Mouse (Mus musculus): ENCODE data around the gene Klk10. TPM values are rescaled to one million over a fixed set of nuclear protein-coding genes. Genes with fewer than 3 reads are reported as not detected.

The Klk10 gene
- not detected in 2 replicates for polyA plus RNA-seq (2015; fragmentation: Nextera tagmentation; extraction: Ambion mirVana)

- Histone ChIP-seq H3K9ac (no peak within 1 kb of the TSS), H3K9me3 (no peaks in the 10 kb centered on the region), H3K4me3 (no peak within 1 kb of the TSS), H3K4me2 (no peak within 1 kb of the TSS), H3K27ac (replicated peaks) (no peak within 1 kb of the TSS), H3K36me3 (no peaks in the 10 kb centered on the region), H3K27me3 (peaks cover 9% of the 10 kb centered on the region), H3K4me1 (replicated peaks) (peaks cover 5% of the 10 kb centered on the region; the same call in 1 of the 2 replicates)
- WGBS = 52% methylated on average over 5 of the region's 5 CpGs
- no peak for ATAC-seq (ENCODE audit: low read depth)
Observed at GRCm38 (mm10) chr7:43780746-43781145, at the start of gene Klk10. Gene Klk10 (plus strand): TSS chr7:43781035.

DNA sequence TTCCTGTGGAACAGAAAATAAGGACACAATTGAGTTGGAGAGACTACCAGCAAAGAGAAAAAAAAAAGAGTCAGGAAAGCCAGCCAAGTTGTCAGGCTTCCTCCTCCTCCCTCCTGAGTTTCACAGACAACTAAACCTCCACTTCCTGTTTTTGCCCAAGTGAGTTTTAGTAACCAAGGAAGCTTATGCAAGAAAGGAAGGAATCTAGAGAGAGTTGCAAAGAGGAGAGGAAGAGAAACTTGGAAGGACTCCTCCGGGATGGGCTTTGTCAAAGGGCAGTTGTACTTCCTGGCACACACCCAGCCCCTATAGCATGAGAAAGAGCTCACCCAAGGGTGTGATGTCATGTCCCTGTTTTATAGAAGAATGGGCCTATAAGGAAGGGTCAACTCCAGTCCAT is 33.0 kb upstream of the Klk10 start:
- Histone ChIP-seq H3K4me2 (no peak overlapping the region), H3K4me1 (replicated peaks) (no peaks in the 10 kb centered on the region), H3K36me3 (no peaks in the 10 kb centered on the region), H3K4me3 (no peak overlapping the region), H3K9me3 (no peaks in the 10 kb centered on the region), H3K27me3 (no peaks in the 10 kb centered on the region), H3K9ac (no peak overlapping the region), H3K27ac (replicated peaks) (no peak overlapping the region)
- WGBS = 65% methylated on average over 1 of the region's 1 CpGs
- ATAC-seq (ENCODE audit: low read depth) = no peak

- Histone ChIP-seq H3K4me3 (no peak overlapping the region), H3K4me1 (replicated peaks) (no peaks in the 10 kb centered on the region), H3K27ac (replicated peaks) (no peak overlapping the region), H3K27me3 (no peaks in the 10 kb centered on the region; the same call in 1 of the 2 replicates), H3K9me3 (no peaks in the 10 kb centered on the region), H3K9ac (no peak overlapping the region), H3K36me3 (no peaks in the 10 kb centered on the region), H3K4me2 (no peak overlapping the region)
- 64% methylated on average over 2 of the region's 2 CpGs for WGBS
- no peak for ATAC-seq (ENCODE audit: low read depth)
Observed at GRCm38 (mm10) chr7:43752806-43753205, 28.0 kb upstream of the Klk10 start.

GRCm38 (mm10) chr7:43766484-43766883 is 14.4 kb upstream of the Klk10 start:
- 63% methylated on average over 8 of the region's 8 CpGs for WGBS

DNA sequence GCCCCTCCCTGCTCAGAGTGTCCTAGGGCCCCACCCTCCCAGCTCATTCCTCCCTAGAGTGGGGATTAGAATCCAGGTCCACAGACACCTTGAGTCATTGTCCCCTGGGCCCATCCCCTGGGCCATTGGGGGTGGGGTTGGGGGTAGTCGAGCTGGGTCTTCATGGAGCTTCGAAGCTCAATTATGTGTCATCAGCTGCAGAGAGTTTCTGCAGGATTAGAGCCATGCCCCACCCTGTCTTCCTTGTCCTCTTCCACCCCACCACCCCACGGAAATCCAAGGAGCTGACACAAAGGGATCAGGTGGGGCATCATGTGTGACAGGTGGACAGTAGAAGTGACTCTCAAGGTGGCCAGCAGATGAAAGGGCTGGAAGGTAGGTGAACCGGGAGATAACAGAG is 12.2 kb upstream of the Klk10 start, which contains the start of gene Klk12:
Gene Klk12 (plus strand): TSS at position 301 of the 400 bp plus-strand sequence.
- Histone ChIP-seq H3K4me3 (no peak within 1 kb of the TSS), H3K4me2 (no peak within 1 kb of the TSS), H3K9ac (no peak within 1 kb of the TSS), H3K27ac (replicated peaks) (no peak within 1 kb of the TSS), H3K36me3 (no peaks in the 10 kb centered on the region), H3K4me1 (replicated peaks) (no peaks in the 10 kb centered on the region), H3K27me3 (no peaks in the 10 kb centered on the region), H3K9me3 (no peaks in the 10 kb centered on the region)
- ATAC-seq (ENCODE audit: low read depth) = no peak
- 83% methylated on average over 4 of the region's 4 CpGs for WGBS

More at GRCm38 (mm10) chr7:43766484-43766883, 14.4 kb upstream of the Klk10 start:
- Histone ChIP-seq H3K27ac (replicated peaks) (no peak overlapping the region), H3K4me3 (no peak overlapping the region), H3K36me3 (no peaks in the 10 kb centered on the region), H3K4me1 (replicated peaks) (no peaks in the 10 kb centered on the region), H3K9me3 (no peaks in the 10 kb centered on the region), H3K27me3 (no peaks in the 10 kb centered on the region), H3K9ac (no peak overlapping the region), H3K4me2 (no peak overlapping the region)
- no peak for ATAC-seq (ENCODE audit: low read depth)

DNA sequence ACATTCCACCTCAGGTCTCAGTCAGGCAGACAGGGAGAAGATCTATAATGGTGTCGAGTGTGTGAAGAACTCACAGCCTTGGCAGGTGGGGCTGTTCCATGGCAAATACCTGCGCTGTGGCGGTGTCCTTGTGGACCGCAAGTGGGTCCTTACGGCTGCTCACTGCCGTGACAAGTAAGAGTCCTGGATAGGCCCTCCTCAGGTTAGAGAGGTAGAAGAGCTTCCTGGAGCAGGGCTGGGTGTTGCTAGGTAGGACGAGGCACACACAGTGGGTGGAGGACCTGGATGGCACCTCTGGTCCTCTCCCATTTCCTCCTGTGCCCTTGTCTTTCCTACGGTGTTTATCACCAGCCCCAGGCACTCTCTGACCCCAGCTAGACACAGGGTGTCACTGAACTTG is 11.2 kb upstream of the Klk10 start:
- Histone ChIP-seq H3K27me3 (no peaks in the 10 kb centered on the region), H3K27ac (replicated peaks) (no peak overlapping the region), H3K4me3 (no peak overlapping the region), H3K9me3 (no peaks in the 10 kb centered on the region), H3K9ac (no peak overlapping the region), H3K36me3 (no peaks in the 10 kb centered on the region), H3K4me2 (no peak overlapping the region), H3K4me1 (replicated peaks) (no peaks in the 10 kb centered on the region)
- WGBS = 93% methylated on average over 8 of the region's 8 CpGs
- no peak for ATAC-seq (ENCODE audit: low read depth)

GRCm38 (mm10) chr7:43770701-43771100 is 10.1 kb upstream of the Klk10 start:
- no peaks in the 10 kb centered on the region for H3K36me3 ChIP-seq
- H3K4me3 ChIP-seq = no peak overlapping the region
- H3K9ac ChIP-seq = no peak overlapping the region
- H3K27me3 ChIP-seq = no peaks in the 10 kb centered on the region
- no peak for ATAC-seq (ENCODE audit: low read depth)
- H3K27ac ChIP-seq (replicated peaks) = no peak overlapping the region
- no peak overlapping the region for H3K4me2 ChIP-seq
- 93% methylated on average over 10 of the region's 10 CpGs for WGBS
- no peaks in the 10 kb centered on the region for H3K4me1 ChIP-seq (replicated peaks)
- H3K9me3 ChIP-seq = no peaks in the 10 kb centered on the region

GRCm38 (mm10) chr7:43771916-43772315 is 8.9 kb upstream of the Klk10 start:
- H3K4me1 ChIP-seq (replicated peaks) = no peaks in the 10 kb centered on the region
- no peak overlapping the region for H3K27ac ChIP-seq (replicated peaks)
- WGBS = 94% methylated on average over 6 of the region's 6 CpGs
- no peak overlapping the region for H3K4me3 ChIP-seq
- no peaks in the 10 kb centered on the region for H3K36me3 ChIP-seq
- no peak overlapping the region for H3K4me2 ChIP-seq
- ATAC-seq (ENCODE audit: low read depth) = no peak
- no peaks in the 10 kb centered on the region for H3K9me3 ChIP-seq
- no peaks in the 10 kb centered on the region for H3K27me3 ChIP-seq
- no peak overlapping the region for H3K9ac ChIP-seq

DNA sequence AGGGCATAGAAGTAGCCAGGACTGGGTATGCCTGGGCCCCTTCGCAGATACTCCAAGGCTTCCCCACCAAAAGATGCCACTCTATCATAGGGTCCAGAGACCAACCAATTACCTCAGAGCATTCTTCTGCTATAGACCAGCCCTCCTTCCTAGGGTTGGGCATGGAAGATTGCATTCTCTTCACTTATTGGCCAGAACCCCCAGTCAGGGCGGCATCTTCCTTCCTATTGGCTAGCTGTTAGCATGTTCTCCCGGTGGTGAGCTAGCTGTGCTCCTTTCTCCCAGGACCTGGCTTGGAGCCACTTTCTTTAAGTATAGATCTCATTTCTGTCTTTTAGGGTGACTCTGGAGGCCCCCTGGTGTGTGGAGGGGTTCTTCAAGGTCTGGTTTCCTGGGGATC is 7.9 kb upstream of the Klk10 start:
- Histone ChIP-seq H3K9me3 (no peaks in the 10 kb centered on the region), H3K4me2 (no peak overlapping the region), H3K36me3 (no peaks in the 10 kb centered on the region), H3K4me1 (replicated peaks) (no peaks in the 10 kb centered on the region), H3K27ac (replicated peaks) (no peak overlapping the region), H3K4me3 (no peak overlapping the region), H3K27me3 (no peaks in the 10 kb centered on the region), H3K9ac (no peak overlapping the region)
- 77% methylated on average over 3 of the region's 3 CpGs for WGBS
- ATAC-seq (ENCODE audit: low read depth) = no peak

DNA sequence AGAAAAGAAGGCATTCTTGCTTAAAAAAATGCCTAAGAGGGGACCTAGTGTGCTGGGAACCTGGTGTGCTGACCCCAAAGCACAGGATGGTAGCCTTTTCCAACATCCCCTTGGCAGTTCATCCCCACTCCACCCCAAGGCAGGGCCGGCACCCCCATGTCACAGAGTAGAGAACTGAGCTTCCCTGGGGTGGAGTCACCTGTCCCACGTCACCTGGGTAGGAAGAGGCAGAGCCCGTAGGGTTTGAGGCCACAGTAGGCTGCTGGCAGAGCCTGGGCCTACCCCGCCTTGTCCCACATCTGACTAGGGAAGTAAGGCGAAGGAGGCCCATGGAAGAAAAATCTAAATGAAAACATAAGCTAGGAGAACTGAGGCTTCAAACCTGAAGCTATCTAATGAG is 6.5 kb upstream of the Klk10 start, which contains the start of gene Klk11:
Gene Klk11 (plus strand): TSS at position 241 of the 400 bp plus-strand sequence.
- Histone ChIP-seq H3K9me3 (no peaks in the 10 kb centered on the region), H3K27ac (replicated peaks) (no peak within 1 kb of the TSS), H3K4me3 (no peak within 1 kb of the TSS), H3K4me2 (no peak within 1 kb of the TSS), H3K4me1 (replicated peaks) (no peaks in the 10 kb centered on the region), H3K27me3 (no peaks in the 10 kb centered on the region; the same call in 1 of the 2 replicates), H3K9ac (no peak within 1 kb of the TSS), H3K36me3 (no peaks in the 10 kb centered on the region)
- no peak for ATAC-seq (ENCODE audit: low read depth)
- WGBS = 89% methylated on average over 5 of the region's 5 CpGs

GRCm38 (mm10) chr7:43774802-43775201 is 6.0 kb upstream of the Klk10 start:
- WGBS = 48% methylated on average over 6 of the region's 6 CpGs
- H3K27me3 ChIP-seq = no peaks in the 10 kb centered on the region; the same call in 1 of the 2 replicates
- no peaks in the 10 kb centered on the region for H3K4me1 ChIP-seq (replicated peaks)
- H3K36me3 ChIP-seq = no peaks in the 10 kb centered on the region
- no peak overlapping the region for H3K4me3 ChIP-seq
- no peak overlapping the region for H3K9ac ChIP-seq
- no peak for ATAC-seq (ENCODE audit: low read depth)
- no peak overlapping the region for H3K27ac ChIP-seq (replicated peaks)
- no peaks in the 10 kb centered on the region for H3K9me3 ChIP-seq
- no peak overlapping the region for H3K4me2 ChIP-seq

DNA sequence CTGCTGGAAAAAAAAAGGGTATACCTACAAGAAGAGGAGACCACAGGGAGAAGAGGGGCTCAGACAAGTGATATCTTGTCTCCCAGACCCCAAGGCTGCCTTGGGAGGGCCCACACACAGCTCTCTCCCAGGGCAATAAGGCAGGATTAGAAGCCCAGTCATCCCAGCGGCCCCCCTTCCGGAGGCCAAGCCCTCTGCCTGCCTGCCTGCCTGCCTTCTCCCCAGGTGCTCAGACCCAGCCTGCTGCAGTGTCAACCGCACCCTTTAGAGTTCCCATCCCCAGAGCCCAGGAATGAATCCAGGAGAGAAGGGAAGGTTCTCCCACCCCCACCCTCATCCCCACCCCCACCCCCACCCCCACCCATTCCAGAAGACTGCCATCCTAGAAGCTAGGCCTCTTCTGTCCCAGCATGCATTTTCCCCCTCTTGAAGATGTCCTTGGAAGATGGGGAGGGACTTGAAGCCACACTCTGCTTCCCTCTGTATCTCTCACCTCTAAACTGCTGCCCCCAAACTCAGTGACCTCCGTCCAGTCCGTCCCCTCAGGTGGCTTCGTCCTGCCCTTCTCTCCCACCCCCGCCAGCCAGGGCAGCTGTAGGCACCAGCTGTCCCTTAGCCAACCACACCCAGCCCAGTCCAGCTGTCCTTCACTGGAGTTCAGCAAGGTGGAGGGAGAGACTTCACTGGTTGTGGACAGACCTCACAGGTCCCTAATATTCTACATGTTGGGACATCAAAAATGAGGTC is 5.4 kb upstream of the Klk10 start:
- no peak overlapping the region for H3K4me2 ChIP-seq
- H3K27me3 ChIP-seq = no peaks in the 10 kb centered on the region; the same call in 1 of the 2 replicates

GRCm38 (mm10) chr7:43776506-43776905 is 4.3 kb upstream of the Klk10 start:
- H3K27me3 ChIP-seq = no peaks in the 10 kb centered on the region; the same call in 1 of the 2 replicates
- no peaks in the 10 kb centered on the region for H3K36me3 ChIP-seq
- ATAC-seq (ENCODE audit: low read depth) = no peak
- H3K4me2 ChIP-seq = no peak overlapping the region
- H3K27ac ChIP-seq (replicated peaks) = no peak overlapping the region
- H3K9ac ChIP-seq = no peak overlapping the region
- H3K4me3 ChIP-seq = no peak overlapping the region
- WGBS = 83% methylated on average over 5 of the region's 5 CpGs
- no peaks in the 10 kb centered on the region for H3K9me3 ChIP-seq
- H3K4me1 ChIP-seq (replicated peaks) = no peaks in the 10 kb centered on the region

More for the DNA sequence above, 5.4 kb upstream of the Klk10 start:
- no peaks in the 10 kb centered on the region for H3K36me3 ChIP-seq
- no peak for ATAC-seq (ENCODE audit: low read depth)
- no peak overlapping the region for H3K9ac ChIP-seq
- no peaks in the 10 kb centered on the region for H3K4me1 ChIP-seq (replicated peaks)
- H3K27ac ChIP-seq (replicated peaks) = no peak overlapping the region
- no peak overlapping the region for H3K4me3 ChIP-seq
- 64% methylated on average over 7 of the region's 7 CpGs for WGBS
- H3K9me3 ChIP-seq = no peaks in the 10 kb centered on the region
